ENCODE assay signal across 8 mouse cellular contexts in the genomic region with DNA sequence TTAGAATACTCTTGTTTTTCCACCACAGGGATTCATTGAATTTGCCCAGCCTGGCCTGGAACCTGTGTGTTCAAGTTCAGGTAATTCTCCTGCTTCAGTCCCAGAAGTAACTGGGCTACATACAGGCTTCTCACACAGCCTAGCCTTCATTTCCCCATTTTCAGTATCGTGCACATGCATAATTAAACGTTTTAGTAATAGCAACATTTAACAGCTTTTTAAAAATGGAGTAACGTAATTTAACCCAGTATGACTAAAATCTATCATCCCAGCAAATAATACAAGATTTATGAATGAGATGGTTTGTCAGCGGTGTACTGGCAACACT. TPM values are rescaled to one million over a fixed set of nuclear protein-coding genes. Genes with fewer than 3 reads are reported as not detected.
A peak's percentile ranks its signal among the peaks of the same experiment; 100 is the strongest.
DNase-seq lines count a peak whose midpoint lies in the region; ATAC-seq and TF ChIP-seq lines count a peak whose summit lies in the region.

No protein-coding gene starts in this region.

- H3K27ac ChIP-seq in lung, embryonic 14.5 days (ENCODE audit: low read depth): peak overlapping the region; percentile 96
- H3K27ac ChIP-seq in embryonic facial prominence, embryonic 15.5 days (replicated peaks): peak overlapping the region; percentile 96
- no peak overlapping the region for H3K27ac ChIP-seq in limb, embryonic 12.5 days
- H3K27ac ChIP-seq in small intestine, adult 2 months (ENCODE audit: insufficient read depth, low read depth, low read length): peak overlapping the region; percentile 34; the same call in 1 of the 2 replicates

- no peak for TF ChIP-seq POLR2A in small intestine, adult 2 months (IDR thresholded peaks at IDR 0.05; ENCODE audit: low read depth, low read length)

- 19% methylated on average over 4 of the region's 4 CpGs for WGBS in lung, embryonic 14.5 days
- 25% methylated on average over 4 of the region's 4 CpGs for WGBS in embryonic facial prominence, embryonic 15.5 days
- 29% methylated on average over 4 of the region's 4 CpGs for WGBS in limb, embryonic 12.5 days
- 35% methylated on average over 4 of the region's 4 CpGs for WGBS in small intestine, adult 2 months

- 0 out of 2 replicates have a peak, but pooled peaks cover 4% of the 10 kb centered on the region for H3K4me1 ChIP-seq in lung, embryonic 14.5 days (ENCODE audit: insufficient read depth)
- peaks cover 13% of the 10 kb centered on the region; the same call in 1 of the 2 replicates for H3K4me1 ChIP-seq in embryonic facial prominence, embryonic 15.5 days
- peaks cover 6% of the 10 kb centered on the region for H3K4me1 ChIP-seq in limb, embryonic 12.5 days (replicated peaks)
- H3K4me1 ChIP-seq in small intestine, adult 2 months (ENCODE audit: control insufficient read depth, insufficient read depth, insufficient read length, low read length): no peaks in the 10 kb centered on the region; the same call in 1 of the 2 replicates

- H3K9ac ChIP-seq in lung, embryonic 14.5 days: peak overlapping the region; percentile 97
- no peak overlapping the region for H3K9ac ChIP-seq in embryonic facial prominence, embryonic 15.5 days
- 0 out of 2 replicates have a peak overlapping the region, but pooled peaks have one; percentile 90 for H3K9ac ChIP-seq in limb, embryonic 12.5 days (replicated peaks)

- ATAC-seq in lung, embryonic 14.5 days (ENCODE audit: insufficient read depth): no peak
- ATAC-seq in embryonic facial prominence, embryonic 15.5 days (ENCODE audit: insufficient number of reproducible peaks, low FRiP score, low TSS enrichment, low read depth): no peak
- ATAC-seq in limb, embryonic 12.5 days (ENCODE audit: insufficient number of reproducible peaks, insufficient read depth, low FRiP score, low TSS enrichment, low read depth): no peak

- TF ChIP-seq CTCF in lung, embryonic 14.5 days (IDR thresholded peaks at IDR 0.05; ENCODE audit: low read depth): no peak
- no peak for TF ChIP-seq CTCF in small intestine, adult 2 months (IDR thresholded peaks at IDR 0.05; ENCODE audit: extremely low read depth, insufficient read length, insufficient replicate concordance, low read depth, low read length)

- H3K36me3 ChIP-seq in lung, embryonic 14.5 days (ENCODE audit: insufficient read depth): no peaks in the 10 kb centered on the region
- no peaks in the 10 kb centered on the region for H3K36me3 ChIP-seq in embryonic facial prominence, embryonic 15.5 days
- no peaks in the 10 kb centered on the region for H3K36me3 ChIP-seq in limb, embryonic 12.5 days
- H3K36me3 ChIP-seq in small intestine, adult 2 months (ENCODE audit: control insufficient read depth, insufficient read depth, low read length): 0 out of 2 replicates have a peak, but pooled peaks cover 2% of the 10 kb centered on the region

- no peaks in the 10 kb centered on the region for H3K27me3 ChIP-seq in lung, embryonic 14.5 days (ENCODE audit: insufficient read depth, low read length)
- H3K27me3 ChIP-seq in embryonic facial prominence, embryonic 15.5 days: no peaks in the 10 kb centered on the region
- no peaks in the 10 kb centered on the region for H3K27me3 ChIP-seq in limb, embryonic 12.5 days
- no peaks in the 10 kb centered on the region for H3K27me3 ChIP-seq in small intestine, adult 2 months (ENCODE audit: control insufficient read depth, insufficient read depth, low read length)

- H3K9me3 ChIP-seq in lung, embryonic 14.5 days (ENCODE audit: low read depth, low read length): no peaks in the 10 kb centered on the region
- H3K9me3 ChIP-seq in embryonic facial prominence, embryonic 15.5 days (replicated peaks): no peaks in the 10 kb centered on the region
- no peaks in the 10 kb centered on the region for H3K9me3 ChIP-seq in limb, embryonic 12.5 days

- peak overlapping the region; percentile 76 for H3K4me2 ChIP-seq in lung, embryonic 14.5 days
- peak overlapping the region; percentile 67 for H3K4me2 ChIP-seq in embryonic facial prominence, embryonic 15.5 days (replicated peaks)
- H3K4me2 ChIP-seq in limb, embryonic 12.5 days: peak overlapping the region; percentile 73

- peak overlapping the region; percentile 92 for H3K4me3 ChIP-seq in lung, embryonic 14.5 days (ENCODE audit: low read depth, low read length)
- peak overlapping the region; percentile 68 for H3K4me3 ChIP-seq in embryonic facial prominence, embryonic 15.5 days (replicated peaks)
- H3K4me3 ChIP-seq in limb, embryonic 12.5 days (replicated peaks): peak overlapping the region; percentile 93
- H3K4me3 ChIP-seq in small intestine, adult 2 months (ENCODE audit: low read depth, low read length): no peak overlapping the region; the same call in 1 of the 2 replicates

- no peak for DNase-seq in lung, embryonic 14.5 days
- no peak for DNase-seq in lung, postnatal 4 days
- DNase-seq in c-Kit-positive CD71-positive TER-119-positive erythroid progenitor cells, embryonic 14.5 days (ENCODE audit: low spot score): no peak
- DNase-seq in cerebellum, adult 18-20 months: no peak
- DNase-seq in right cerebral cortex, postnatal 4 days: no peak

RNA-seq across cellular contexts. Expression of a gene that starts 0.6 kb away (rescaled TPM):
- polyA plus RNA-seq in lung, embryonic 14.5 days (2014; fragmentation: Nextera tagmentation; extraction: Ambion mirVana): 12.3 and 13.8 TPM in 2 replicates
- 10.4 and 12.1 TPM in 2 replicates for polyA plus RNA-seq in embryonic facial prominence, embryonic 15.5 days (2015; fragmentation: Nextera tagmentation; extraction: Ambion mirVana)
- 14.2 and 15.1 TPM in 2 replicates for polyA plus RNA-seq in limb, embryonic 12.5 days (2016; fragmentation: Nextera tagmentation; extraction: Ambion mirVana)
- 9.6 and 109 TPM in 2 replicates for polyA plus RNA-seq in small intestine, adult 2 months (2012; rRNA removed)

RNA-seq across cellular contexts. Expression of a gene that starts 49.7 kb away (rescaled TPM):
- polyA plus RNA-seq in lung, embryonic 14.5 days (2014; fragmentation: Nextera tagmentation; extraction: Ambion mirVana): not detected in 2 replicates
- polyA plus RNA-seq in embryonic facial prominence, embryonic 15.5 days (2015; fragmentation: Nextera tagmentation; extraction: Ambion mirVana): not detected in 2 replicates
- 0.04 TPM in 1 of 2 replicates, not detected in the other for polyA plus RNA-seq in limb, embryonic 12.5 days (2016; fragmentation: Nextera tagmentation; extraction: Ambion mirVana)
- 0.04 TPM in 1 of 2 replicates, not detected in the other for polyA plus RNA-seq in small intestine, adult 2 months (2012; rRNA removed)
